Mouse (Mus musculus) layer of hippocampus, postnatal 14 days (tissue): ENCODE results near the gene Zcchc18. TPM values are rescaled to one million over a fixed set of nuclear protein-coding genes. Genes with fewer than 3 reads are reported as not detected.
"Not testable (repeated sequence)": the region's sequence is repeated elsewhere in the genome, so short reads cannot be mapped to it uniquely, and the experiment has no call there.

Source experiments
- DNase-seq, 2 experiments: peaks; one replicate each; pipeline ENCODE4 v3.0.0; 2021 to 2022; ENCODE audit warnings: low spot score in 2 of 2, mixed read lengths in 1 of 2
- long read RNA-seq, 2 experiments: library from polyadenylated mRNA; stranded (forward); transcript quantifications; one replicate each; pipeline ENCODE4 v2.0.0; 2021
- total RNA-seq, 2 experiments: library from RNA; stranded (reverse); gene quantifications; 2 replicates each; pipeline ENCODE4 v1.2.3; 2021

Gene Zcchc18
- 100 to 1,000 TPM; 229 to 257 TPM for total RNA-seq
- long read RNA-seq, experiment 1, full-length matches to known transcripts = 257 of 417 reads
- long read RNA-seq, experiment 1, partial matches to known transcripts = 120 of 417 reads
- long read RNA-seq, experiment 1, other reads (novel, unspliced or antisense) = 40 of 417 reads
- long read RNA-seq, experiment 2, full-length matches to known transcripts = 271 of 557 reads
- long read RNA-seq, experiment 2, partial matches to known transcripts = 240 of 557 reads
- long read RNA-seq, experiment 2, other reads (novel, unspliced or antisense) = 46 of 557 reads

- DNase-seq = peak; percentile 76 to 88
These were observed at the start of gene Zcchc18 for GRCm38 (mm10) chrX:136992978-136993547. Gene Zcchc18 (plus strand): TSS chrX:136993155.

GRCm38 (mm10) chrX:136957583-136958279 lies 35.2 kb upstream of the Zcchc18 start:
- DNase-seq = peak; percentile 53 to 88

DNA sequence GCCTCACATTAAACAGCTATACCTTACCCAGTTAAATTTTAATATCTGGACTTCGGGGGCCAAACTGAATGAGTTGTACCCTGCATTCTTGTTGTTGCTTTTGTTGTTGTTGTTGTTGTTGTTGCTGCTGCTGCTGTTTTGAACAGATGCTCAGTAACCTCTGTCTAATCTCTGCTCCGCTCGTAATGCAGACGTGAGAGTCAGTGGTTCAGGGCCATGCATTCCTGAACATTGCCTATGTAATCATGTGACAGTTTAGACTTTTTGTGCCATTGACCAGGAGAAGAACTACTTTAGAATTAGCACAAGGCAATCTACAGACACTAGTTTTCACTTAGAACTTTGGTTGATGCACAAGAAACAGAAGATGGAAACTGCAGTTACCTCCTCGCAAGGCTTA lies 34.7 kb upstream of the Zcchc18 start:
- DNase-seq = not testable (repeated sequence)

- no peak for DNase-seq
These were observed 33.3 kb upstream of the Zcchc18 start for GRCm38 (mm10) chrX:136959688-136960087.

DNA sequence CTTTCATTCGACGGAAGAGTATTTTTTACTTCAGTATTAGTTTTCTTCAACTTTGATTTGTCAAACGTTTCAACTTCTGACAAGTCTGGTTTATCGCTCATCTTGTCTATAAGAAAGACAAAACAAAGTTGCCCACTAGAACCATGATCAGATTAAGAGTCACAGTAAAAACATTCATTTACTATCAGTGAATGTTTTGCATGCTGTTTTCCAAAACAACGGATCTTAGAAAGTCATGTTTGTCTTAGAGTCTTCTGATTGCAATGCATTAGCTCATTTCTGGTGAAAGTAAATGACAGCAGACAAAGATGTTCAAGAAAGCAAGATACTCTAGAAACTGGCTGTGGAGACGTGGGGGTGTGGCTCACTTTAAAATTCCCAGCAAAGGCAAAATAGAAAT lies 17.6 kb upstream of the Zcchc18 start, which contains the start of gene Tmsb15b2:
TSS of gene Tmsb15b2 (minus strand) at position 101 of the 400 bp plus-strand sequence.
- DNase-seq = not testable (repeated sequence)

- peak in 1 of 2 experiments; percentile 52 for DNase-seq
These were observed 16.4 kb upstream of the Zcchc18 start, which contains the start of the genes Tmsb15l and Tmsb15b1 for GRCm38 (mm10) chrX:136976424-136977084. Gene Tmsb15l (minus strand): TSS chrX:136976869. Gene Tmsb15b1 (minus strand): TSS chrX:136976874.

- no peak for DNase-seq
These were observed 14.3 kb upstream of the Zcchc18 start for GRCm38 (mm10) chrX:136978616-136979015.

GRCm38 (mm10) chrX:136986039-136986438 lies 6.9 kb upstream of the Zcchc18 start:
- DNase-seq = no peak

- no peak for DNase-seq
These were observed 1.7 kb upstream of the Zcchc18 start for GRCm38 (mm10) chrX:136991274-136991673.

DNA sequence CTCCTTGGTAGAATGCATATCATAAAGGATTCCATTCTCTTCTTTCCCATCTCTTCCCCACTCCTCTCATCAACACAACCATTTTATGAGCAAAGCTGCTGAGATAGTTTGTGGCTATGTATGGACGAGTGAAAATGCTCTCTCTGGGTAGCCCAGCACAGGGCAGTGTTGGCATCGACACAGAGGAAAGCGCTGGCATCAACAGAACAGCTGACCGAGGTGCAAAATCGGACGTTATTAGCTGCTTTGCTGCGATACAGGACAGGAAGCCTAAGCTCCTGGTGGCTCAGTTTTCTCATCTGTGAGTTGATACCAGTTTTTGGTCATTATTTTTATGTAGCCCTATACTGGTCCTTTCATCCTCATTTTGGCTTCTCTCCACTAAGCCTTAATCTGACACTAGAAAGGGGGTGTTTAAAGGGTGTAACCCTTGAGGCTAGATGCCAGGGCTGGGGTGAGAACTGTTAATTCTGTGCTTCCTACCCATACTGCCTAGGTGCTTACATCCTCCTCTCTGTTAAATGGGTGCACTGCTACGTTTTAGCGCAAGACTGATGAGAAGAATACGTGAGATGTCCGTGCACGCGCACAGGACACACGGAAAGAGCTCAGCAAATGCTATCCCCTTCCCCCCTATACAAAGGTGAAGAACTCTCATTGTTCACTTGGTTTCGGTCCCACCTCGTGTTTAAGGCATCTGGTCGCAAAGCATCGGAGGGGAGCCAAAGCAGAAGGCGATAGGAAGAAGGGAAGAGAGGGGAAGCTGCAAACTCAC lies 577 bp upstream of the Zcchc18 start:
- DNase-seq = peak in 1 of 2 experiments; percentile 20

GRCm38 (mm10) chrX:136993641-136994040 lies 686 bp downstream of the Zcchc18 start:
- peak in 1 of 2 experiments; percentile 24 for DNase-seq

DNA sequence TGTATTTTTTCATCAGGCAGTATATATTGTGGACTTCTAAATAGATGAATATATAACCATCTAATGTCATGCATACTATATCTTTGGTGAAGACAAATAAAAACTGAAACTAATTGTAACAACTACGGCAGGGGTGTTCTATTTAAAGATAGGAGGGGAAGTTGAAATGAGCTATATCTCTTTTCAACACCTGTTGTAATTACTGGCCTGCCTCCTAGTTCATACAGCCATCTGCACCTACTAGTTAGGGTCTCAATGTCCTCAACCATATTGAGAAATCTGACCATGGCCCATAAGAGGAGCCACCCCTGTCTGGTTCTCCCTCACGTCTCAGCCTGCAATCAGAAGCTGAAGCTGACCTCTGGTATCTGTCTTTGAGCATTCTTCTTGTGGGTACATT lies 3.3 kb downstream of the Zcchc18 start:
- no peak for DNase-seq

DNA sequence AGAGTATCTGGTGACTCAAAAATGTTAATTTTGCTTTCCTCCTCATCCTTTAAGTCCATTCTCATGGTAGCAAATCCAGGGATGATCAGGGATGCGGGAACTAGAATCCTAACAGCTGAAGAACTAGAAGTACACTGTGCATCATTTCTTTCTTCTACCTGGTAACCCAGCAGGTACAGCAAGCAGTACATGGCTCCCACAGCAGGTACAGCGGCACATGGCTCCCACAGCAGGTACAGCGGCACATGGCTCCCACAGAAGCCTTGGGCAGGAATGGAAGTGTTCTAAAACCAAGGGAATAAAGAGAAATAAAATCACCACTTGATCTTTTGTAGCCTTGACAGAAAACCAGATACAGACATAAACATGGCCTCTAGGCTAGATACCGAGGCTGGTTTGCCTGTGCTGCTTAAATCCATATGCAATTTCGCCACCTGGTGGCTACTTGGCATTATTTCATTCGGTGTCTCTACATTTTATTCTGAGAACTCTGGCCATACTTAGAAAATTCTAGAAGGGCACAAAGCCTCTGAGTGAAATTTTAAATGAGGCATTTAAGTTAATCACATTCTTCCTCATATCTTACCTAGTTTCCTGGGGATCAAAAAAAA lies 22.2 kb downstream of the Zcchc18 start:
- peak in 1 of 2 experiments; percentile 59 for DNase-seq

DNA sequence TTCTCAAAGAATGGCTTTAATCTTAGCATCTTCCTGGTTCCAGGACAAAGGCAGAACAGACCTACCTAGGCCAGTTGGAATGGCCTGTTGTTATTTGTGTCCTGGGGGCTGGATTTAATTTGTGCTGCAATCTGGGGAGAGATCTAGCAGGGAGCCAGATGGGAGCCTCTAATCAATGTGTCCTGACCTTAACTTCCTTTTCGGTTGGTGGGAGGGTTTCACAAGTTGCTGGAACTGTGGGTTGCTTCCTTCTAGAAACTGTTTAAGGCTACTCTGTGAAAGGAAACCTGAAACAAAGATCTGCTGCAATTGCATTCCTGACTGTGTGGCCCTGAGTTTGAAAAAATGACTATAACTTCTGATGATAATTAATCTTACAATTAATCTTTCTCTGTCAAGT lies 24.7 kb downstream of the Zcchc18 start:
- no peak for DNase-seq

DNA sequence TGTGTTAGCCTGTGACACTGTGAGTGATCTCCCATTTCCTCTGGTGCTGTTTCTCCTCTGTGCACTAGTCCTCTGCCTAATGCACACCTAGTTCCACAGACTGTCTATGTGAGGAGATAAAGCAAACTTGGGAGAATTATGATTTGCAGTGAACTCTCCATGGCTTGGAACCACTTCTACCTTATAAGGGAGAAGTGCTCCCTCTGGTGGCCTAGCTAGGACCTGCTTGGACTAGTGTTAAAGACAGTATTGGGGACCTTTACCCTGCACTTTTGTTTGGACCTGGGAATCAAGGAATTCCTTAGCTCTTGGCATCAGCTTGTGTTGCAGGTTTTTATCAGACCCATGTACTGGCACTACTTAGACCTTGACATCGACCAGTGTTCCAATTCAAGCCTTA lies 26.4 kb downstream of the Zcchc18 start:
- DNase-seq = peak; percentile 43 to 54

DNA sequence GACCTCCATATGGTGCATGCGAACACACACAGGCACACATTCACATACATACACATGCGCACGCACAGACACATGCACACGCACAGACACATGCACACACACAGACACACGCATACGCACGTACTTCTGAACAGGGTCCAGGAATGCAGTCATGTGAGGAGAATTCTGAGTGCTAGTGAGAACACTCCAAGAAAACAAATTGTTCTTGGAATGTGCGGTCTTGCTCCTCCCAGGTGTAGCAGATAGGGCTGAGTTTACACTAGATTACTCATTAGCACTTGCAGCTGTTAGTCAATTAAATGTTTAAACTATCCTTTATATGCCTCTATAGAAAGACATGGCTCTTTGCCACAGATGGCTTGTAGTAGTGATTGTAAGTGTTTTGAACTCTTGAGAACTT lies 38.0 kb downstream of the Zcchc18 start:
- no peak for DNase-seq

- no peak for DNase-seq
These were observed 38.8 kb downstream of the Zcchc18 start for GRCm38 (mm10) chrX:137031726-137032125.

GRCm38 (mm10) chrX:137034322-137034721 lies 41.4 kb downstream of the Zcchc18 start:
- no peak for DNase-seq

DNA sequence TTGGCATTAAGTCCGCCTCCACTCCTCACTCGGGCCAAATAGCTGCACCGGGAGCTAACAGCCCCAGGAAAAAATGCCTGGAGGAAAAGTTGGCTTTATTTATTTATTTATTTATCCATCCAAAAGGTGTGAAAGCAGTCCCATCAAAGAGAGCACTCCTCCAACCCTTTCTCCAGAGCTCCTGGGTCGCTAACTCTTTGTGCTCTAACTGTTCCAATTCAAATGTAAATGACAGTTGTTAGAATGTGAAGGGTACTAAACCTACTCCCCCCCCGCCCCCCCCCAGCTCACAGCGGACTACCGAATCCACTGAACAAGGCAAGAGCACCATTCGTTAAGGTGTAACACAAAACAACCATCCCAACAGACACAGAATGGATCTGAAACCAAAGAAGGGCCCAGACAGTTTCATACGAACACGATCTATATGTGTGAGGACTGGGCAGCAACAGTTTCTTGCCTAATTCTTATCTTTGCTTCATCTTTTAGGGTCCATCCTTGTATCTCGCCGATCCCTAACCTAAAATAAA lies 44.6 kb downstream of the Zcchc18 start:
- no peak for DNase-seq

DNA sequence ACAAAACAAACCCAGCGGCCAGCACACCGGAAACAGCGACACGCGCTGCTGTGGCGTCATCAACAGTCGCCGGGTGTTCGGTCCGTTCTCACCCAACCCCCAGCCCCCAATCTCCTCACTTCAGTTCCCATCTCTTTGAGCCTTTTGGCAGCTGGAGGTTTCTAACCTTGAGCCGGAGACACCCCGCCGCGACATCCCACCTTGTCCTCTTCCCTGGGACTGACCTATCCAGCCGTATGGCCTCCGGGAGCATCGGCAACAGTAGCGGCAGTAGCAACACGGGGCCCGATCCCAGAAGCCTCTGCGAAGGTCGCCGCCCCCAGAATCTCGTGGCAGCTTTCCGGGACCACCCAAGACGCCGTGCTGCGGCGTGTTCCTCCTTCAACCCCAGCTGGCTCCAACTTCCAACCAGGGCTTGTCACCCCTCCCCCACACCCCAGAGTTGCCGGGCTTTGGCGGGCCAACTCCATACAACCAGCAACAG lies 45.1 kb downstream of the Zcchc18 start, which contains the start of gene Slc25a53:
TSS of gene Slc25a53 (minus strand) at position 303 of the 484 bp plus-strand sequence.
- peak; percentile 81 to 88 for DNase-seq
